Mouse (Mus musculus): ENCODE measurements around the gene Grik3. TPM values are rescaled to one million over a fixed set of nuclear protein-coding genes. Genes with fewer than 3 reads are reported as not detected.

The Grik3 gene
- total and polyA plus RNA-seq, 3 experiments, result under 0.01 TPM; not detected in 2

- no peak overlapping the region for H3K27ac ChIP-seq (ENCODE audit: control insufficient read depth, low read depth, low read length)
- H3K9me3 ChIP-seq (replicated peaks; ENCODE audit: insufficient read depth, low read length), result no peaks in the 10 kb centered on the region
- no peaks in the 10 kb centered on the region for H3K79me2 ChIP-seq (ENCODE audit: control insufficient read depth, insufficient read depth, low read length, poor library complexity)
- H3K36me3 ChIP-seq (ENCODE audit: control insufficient read depth in 1 of 2, insufficient read depth in 2 of 2, low read length in 2 of 2), result no peaks in the 10 kb centered on the region
- H3K9ac ChIP-seq (ENCODE audit: control insufficient read depth, low read depth, low read length, poor library complexity, severe bottlenecking), result no peak overlapping the region
- no peak for DNase-seq (ENCODE audit: low read depth, low spot score)
- H3K27me3 ChIP-seq (ENCODE audit: control insufficient read depth in 1 of 2, insufficient read depth in 2 of 2, low read length in 2 of 2), result no peaks in the 10 kb centered on the region
- no peak overlapping the region for H3K4me3 ChIP-seq (ENCODE audit: control insufficient read depth in 1 of 2, insufficient read depth in 1 of 2, low read depth in 2 of 2, low read length in 2 of 2)
- H3K4me1 ChIP-seq (ENCODE audit: control insufficient read depth in 1 of 2, insufficient read depth in 2 of 2, low read length in 2 of 2), result no peaks in the 10 kb centered on the region
- no peak for TF ChIP-seq UBTF (IDR thresholded peaks at IDR 0.05; ENCODE audit: borderline replicate concordance, insufficient read depth, low read depth, low read length)
- no peak for TF ChIP-seq POLR2A (IDR thresholded peaks at IDR 0.05; ENCODE audit: control insufficient read depth in 1 of 2, insufficient read depth in 1 of 2, low read depth in 1 of 2, low read length in 2 of 2, poor library complexity in 1 of 2)
- TF ChIP-seq EP300 (IDR thresholded peaks at IDR 0.05; ENCODE audit: low read depth in 1 of 2, low read length in 2 of 2), result no peak
- TF ChIP-seq GABPA (IDR thresholded peaks at IDR 0.05; ENCODE audit: low read depth, low read length), result no peak
- no peak for TF ChIP-seq BHLHE40 (IDR thresholded peaks at IDR 0.05; ENCODE audit: borderline replicate concordance, low read depth, low read length)
- no peak for TF ChIP-seq TBP (IDR thresholded peaks at IDR 0.05; ENCODE audit: low read depth, low read length)
These were observed 196.6 kb downstream of the Grik3 start for GRCm38 (mm10) chr4:125687078-125687477.

GRCm38 (mm10) chr4:125695431-125695830 is 204.9 kb downstream of the Grik3 start:
- Histone ChIP-seq H3K4me1 (ENCODE audit: control insufficient read depth in 1 of 2, insufficient read depth in 2 of 2, low read length in 2 of 2) (no peaks in the 10 kb centered on the region), H3K36me3 (ENCODE audit: control insufficient read depth in 1 of 2, insufficient read depth in 2 of 2, low read length in 2 of 2) (no peaks in the 10 kb centered on the region), H3K27ac (ENCODE audit: control insufficient read depth, low read depth, low read length) (no peak overlapping the region), H3K9ac (ENCODE audit: control insufficient read depth, low read depth, low read length, poor library complexity, severe bottlenecking) (no peak overlapping the region), H3K27me3 (ENCODE audit: control insufficient read depth in 1 of 2, insufficient read depth in 2 of 2, low read length in 2 of 2) (no peaks in the 10 kb centered on the region), H3K9me3 (replicated peaks; ENCODE audit: insufficient read depth, low read length) (no peaks in the 10 kb centered on the region), H3K4me3 (ENCODE audit: control insufficient read depth in 1 of 2, insufficient read depth in 1 of 2, low read depth in 2 of 2, low read length in 2 of 2) (no peak overlapping the region), H3K79me2 (ENCODE audit: control insufficient read depth, insufficient read depth, low read length, poor library complexity) (no peaks in the 10 kb centered on the region)
- DNase-seq (ENCODE audit: low read depth, low spot score), result no peak
- TF ChIP-seq KAT2A (conservative IDR thresholded peaks at IDR 0.05; ENCODE audit: low read depth, low read length) (no peak), GABPA (IDR thresholded peaks at IDR 0.05; ENCODE audit: low read depth, low read length) (no peak), MAX (IDR thresholded peaks at IDR 0.05; ENCODE audit: low read length) (no peak), ZMIZ1 (IDR thresholded peaks at IDR 0.05; ENCODE audit: low read depth, low read length) (no peak), ZKSCAN1 (IDR thresholded peaks at IDR 0.05; ENCODE audit: low read depth, low read length) (no peak), E2F4 (IDR thresholded peaks at IDR 0.05; ENCODE audit: borderline replicate concordance, low read depth, low read length) (no peak), BHLHE40 (IDR thresholded peaks at IDR 0.05; ENCODE audit: borderline replicate concordance, low read depth, low read length) (no peak), MEF2A (IDR thresholded peaks at IDR 0.05; ENCODE audit: extremely low read depth, insufficient replicate concordance, low read depth, low read length, poor library complexity, severe bottlenecking) (no peak), POLR2AphosphoS5 (IDR thresholded peaks at IDR 0.05; ENCODE audit: borderline replicate concordance, low read depth, low read length) (no peak), GATA1 (IDR thresholded peaks at IDR 0.05; ENCODE audit: low read depth, low read length) (no peak), NELFE (IDR thresholded peaks at IDR 0.05; ENCODE audit: low read depth, low read length) (no peak)

Measured in MEL (cell line).